Mouse (Mus musculus): ENCODE data around the gene Msl1.
"Not testable (repeated sequence)": the region's sequence is repeated elsewhere in the genome, so short reads cannot be mapped to it uniquely, and the experiment has no call there.

Gene Msl1

DNA sequence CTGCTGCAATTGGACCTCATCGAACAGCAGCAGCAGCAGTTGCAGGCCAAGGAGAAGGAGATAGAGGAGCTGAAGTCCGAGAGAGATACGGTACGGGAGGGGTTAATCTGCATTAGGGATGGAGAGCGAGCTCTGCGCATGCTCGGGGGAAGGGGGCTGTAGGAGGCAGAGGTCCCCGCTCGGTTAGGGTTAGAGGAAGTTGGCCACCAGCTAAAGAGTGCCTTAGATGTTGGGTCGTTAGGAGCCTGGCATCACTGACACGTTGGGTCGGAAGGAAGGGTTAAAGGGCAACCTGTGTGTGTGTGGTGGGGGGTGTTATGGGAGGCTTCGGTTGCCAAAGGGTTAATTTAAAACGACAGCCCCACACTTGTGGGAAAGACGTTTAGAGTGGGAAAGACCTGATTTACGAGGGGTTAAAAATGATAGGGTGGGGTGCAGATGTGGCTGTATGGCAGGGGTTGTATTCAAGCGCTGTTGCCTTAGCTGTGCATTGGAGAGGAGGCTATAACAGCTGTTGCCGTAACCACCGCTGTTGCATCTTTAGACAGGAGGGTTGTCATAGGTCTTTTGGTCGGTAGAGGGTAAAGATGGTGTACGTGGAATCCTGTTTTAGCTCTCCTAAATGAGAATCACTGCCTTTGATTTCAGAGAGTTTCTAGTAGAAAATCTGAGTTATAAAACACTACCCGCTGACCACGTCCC is 1.4 kb downstream of the Msl1 start:
- DNase-seq (ENCODE audit: low read depth): no peak

DNA sequence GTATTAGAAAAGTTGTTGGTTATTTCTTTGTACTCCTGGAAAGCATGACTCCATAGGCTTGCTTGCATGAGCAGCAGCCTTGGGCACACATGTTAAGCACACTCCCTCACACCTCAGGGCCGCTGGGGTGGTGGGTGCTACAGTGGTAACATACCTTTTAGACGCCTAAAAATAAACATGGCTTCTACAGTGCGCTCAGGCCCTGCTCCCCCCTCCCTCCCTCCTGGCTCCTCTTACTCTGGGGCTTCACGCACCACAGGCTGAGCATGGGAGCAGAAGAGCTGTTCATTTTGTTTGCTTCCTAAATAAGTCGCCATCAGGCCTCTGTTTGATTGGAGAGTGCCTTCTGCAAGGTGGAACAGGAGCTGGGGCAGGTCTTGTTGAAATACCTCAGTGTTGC is 2.0 kb downstream of the Msl1 start:
- DNase-seq (ENCODE audit: low read depth): no peak

DNA sequence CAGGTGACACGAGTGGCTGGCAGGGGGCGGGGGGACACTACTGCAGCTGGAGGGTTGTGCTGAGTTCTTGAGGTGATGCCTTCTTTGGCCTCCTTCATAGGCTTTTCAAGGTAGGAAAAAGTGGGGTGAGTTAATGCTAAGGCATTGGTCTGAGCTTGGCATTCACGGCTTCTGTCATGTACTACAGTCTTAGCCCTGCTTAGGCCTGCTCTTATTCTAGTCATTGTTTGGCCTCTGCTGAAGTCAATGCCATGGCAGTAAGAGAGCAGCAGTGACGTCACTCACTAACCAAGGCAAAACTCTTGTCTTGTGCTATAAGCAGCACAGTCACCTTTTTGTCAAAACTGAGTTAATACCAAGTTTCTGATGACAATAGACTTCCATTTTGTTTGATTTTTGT is 2.6 kb downstream of the Msl1 start:
- no peak for DNase-seq (ENCODE audit: low read depth)

DNA sequence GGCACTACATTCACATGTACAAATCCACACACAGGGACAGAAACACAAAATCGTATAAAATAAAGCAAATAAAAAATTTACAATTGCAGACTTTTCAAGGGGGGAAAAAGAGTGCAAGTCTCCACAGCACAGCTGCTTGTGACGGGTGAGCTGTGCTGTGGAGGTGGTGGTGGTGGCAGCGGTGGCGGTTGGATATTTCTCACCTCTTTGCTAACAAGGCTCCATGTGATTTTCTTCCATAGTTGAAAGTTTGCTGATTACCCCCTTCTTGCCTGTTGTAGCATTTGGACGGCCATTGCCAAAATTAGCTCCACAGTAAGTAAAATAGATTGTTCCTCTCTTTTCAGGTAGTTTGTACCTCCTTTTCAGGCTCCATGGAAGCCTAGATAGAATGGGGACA is 9.3 kb downstream of the Msl1 start, which contains the start of gene Casc3:
Gene Casc3, plus strand, starts transcription at position 301 of the 400 bp plus-strand sequence.
- DNase-seq (ENCODE audit: low read depth): no peak

DNA sequence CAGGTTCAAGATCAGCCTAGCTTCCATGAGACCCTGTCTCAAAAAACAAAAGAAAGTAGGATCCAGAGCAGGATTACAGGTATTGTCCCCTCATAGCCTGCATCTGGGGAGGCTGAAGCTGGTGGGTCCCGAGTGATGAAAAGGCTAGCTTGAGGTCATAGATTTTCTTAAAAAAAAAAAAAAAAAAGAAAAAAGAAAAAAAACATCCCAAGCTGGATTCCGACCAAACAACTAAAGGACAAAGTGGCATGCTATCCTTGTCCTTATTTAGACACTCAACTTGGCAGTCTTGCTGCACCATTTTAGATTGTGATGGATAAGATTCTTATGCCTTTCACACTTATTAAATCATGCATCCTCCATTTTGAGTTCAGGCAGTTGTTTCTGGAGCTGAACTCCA is 13.1 kb downstream of the Msl1 start:
- no peak for DNase-seq (ENCODE audit: low read depth)

DNA sequence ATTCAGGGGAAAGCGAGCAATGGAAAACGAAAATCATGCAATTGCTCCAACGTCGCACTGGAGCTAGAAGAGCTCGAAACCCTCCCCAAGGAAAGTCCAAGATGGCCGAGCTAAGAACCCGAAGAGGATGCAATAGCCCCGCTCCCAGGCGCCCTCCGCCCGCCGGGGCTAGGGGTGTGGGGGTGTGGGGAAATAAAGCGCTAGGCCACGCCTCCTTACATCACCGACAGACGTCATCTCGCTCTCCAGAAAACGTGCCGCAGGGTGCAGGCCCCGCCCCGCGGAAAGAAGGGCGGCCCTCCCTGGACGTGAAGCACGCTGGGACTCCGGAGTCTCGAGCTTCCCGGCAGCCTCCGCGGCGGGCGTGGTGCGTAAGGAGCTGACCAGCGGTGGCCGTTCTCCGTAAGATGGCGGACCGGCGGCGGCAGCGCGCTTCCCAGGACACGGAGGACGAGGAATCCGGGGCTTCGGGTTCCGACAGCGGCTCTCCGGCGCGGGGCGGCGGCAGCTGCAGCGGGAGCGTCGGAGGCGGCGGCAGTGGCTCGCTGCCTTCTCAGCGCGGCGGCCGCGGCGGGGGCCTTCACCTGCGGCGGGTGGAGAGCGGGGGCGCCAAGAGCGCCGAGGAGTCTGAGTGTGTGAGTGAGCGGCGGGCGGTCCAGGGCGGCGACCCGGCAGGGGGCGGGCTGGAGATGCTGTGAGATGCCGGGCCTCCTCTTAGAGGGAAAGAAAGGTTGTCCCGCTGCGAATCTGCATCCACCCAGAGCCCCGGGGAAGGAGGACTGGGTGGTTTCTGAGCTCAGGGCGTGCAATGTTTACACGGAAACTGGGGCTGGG is 14.4 kb downstream of the Msl1 start:
- peak; percentile 98 for DNase-seq (ENCODE audit: low read depth)

DNA sequence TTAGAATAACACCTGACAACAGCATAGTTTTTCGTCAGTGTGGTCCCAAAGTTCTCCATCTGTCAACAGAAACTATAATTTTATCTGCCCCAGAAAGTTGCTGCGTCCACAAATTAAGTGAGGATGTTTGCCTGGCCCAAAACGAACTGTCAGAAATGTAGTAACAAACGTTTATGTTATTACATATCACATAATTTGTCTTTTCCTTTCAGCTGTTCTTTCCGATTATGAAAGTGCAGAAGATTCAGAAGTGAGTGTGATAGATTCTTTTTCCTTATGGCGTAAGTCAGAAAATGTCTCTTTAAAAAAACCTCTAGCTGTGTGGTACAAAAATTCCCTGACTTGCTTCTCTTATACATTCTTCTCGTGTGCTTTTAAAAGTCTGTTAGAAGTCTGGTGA is 15.4 kb downstream of the Msl1 start:
- no peak for DNase-seq (ENCODE audit: low read depth)

DNA sequence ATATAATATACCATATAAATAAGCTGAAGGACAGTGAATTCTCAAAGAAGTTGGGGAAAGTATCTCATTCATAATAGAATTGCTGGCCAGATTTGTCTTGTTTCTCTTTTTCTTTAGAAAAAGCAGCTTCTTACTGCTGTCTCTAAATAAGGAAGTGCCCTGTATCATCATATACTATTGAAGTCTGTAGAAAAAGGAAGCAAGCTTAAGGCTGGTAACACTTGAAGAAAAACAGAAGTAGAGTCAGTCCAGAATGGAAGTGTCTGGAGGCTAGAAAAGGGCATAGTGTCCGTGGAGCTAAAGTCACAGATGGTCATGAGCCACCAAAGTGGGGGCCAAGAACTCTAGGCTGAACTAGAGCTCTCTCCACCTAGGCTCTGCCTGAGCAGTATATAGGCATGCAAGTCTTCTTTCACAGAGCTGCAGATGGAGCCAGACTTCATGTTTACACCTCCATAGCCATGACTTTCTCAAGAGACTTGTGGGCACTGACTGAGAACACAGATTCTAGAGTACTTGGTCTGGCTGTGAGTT is 21.5 kb downstream of the Msl1 start:
- DNase-seq (ENCODE audit: low read depth): no peak

DNA sequence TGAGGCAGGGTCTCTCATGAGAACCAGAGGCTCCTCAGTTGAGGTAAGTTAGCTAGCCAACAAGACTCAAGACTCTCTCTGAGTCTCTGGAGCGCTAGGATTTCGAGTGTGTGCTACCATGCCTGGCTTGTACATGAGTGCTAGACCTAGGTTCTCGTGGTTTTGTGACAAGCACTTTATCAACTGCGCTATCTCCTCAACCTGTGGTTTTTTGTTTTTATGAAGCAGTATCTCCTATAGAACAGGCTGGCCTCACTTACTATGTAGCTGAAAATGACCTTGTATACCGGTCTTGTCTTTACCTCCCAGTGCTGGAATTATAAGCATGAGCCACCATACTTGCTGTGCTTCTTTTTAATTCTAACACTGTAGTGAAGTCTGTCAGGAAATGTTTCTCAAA is 25.7 kb downstream of the Msl1 start:
- no peak for DNase-seq (ENCODE audit: low read depth)

DNA sequence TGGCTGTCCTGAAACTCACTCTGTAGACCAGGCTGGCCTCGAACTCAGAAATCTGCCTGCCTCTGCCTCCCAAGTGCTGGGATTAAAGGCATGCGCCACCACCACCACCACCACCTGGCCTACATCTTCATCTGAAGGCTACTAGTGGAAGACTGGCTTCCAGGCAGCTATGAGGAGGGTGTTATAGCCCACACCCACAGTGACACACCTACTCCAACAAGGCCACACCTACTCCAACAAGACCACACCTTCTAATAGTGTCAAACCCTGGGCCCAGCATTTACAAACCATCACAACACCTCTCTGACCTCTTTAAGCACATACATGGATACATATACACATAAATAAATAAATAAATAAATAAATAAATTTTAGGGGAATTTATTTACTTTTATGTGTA is 30.8 kb downstream of the Msl1 start:
- not testable (repeated sequence) for DNase-seq (ENCODE audit: low read depth)

DNA sequence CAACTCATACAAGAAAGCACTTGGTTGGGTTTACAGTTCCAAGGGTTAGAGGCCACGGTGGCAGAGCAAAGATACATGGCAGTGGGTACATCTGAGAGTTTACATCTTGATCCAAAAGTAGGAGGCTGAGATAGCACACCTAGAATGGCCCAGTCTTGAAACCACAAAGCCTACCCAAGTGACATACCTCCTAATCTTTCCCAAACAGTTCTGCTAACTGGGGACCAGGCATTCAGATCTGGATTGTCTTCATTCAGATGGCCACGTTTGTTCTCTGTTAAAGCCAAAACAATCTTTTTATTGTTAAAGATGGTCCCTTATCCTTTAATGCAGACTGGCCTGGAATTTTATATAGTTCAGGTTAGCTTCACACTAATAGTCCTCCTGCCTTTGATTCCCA is 32.6 kb downstream of the Msl1 start:
- DNase-seq (ENCODE audit: low read depth): peak; percentile 32

DNA sequence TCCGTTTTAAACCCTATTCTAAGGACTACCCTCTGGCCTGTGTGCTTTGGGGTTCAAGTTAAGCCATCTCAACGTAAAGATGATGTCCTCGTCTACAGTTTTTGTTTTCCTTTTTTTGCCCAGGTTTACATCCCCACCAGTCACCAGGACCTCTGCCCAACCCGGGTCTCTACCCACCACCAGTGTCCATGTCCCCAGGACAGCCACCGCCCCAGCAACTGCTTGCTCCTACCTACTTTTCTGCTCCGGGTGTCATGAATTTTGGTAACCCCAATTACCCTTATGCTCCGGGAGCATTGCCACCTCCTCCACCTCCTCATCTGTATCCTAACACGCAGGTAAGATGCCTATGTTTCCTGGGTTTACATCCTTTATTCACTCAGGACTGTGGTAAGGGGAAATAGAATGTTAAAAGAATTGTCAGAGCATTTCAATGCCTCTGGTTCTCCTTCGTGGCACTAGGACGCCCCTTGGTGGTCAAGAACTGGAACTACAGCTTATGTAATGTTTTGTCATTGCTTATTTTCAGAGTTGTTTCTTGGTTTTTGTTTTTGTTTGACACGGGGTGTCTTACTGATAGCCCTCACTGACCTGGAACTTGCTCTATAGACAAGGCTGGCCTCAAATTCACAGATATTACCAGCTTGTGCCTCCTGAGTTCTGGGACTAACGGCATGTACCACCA is 33.9 kb downstream of the Msl1 start:
- DNase-seq (ENCODE audit: low read depth): peak; percentile 58

DNA sequence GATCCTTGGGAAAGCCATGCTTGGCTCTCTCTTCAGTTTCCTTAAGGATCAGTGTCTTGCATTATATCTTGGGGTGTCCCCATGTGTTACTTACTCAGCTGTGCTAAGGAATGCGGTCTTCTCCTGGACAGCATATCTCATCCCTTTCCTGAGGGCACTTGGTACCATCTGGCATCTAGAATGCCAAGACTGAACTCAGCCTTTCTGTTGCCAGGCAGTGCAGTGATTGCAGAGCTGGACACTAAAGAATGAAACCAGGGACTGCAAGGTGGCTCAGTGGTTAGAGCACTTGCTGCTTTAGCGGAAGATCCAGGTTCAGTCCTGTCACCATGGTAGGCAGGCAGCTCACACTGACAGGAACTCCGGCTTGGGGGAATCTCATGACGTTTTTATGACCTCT is 34.6 kb downstream of the Msl1 start:
- DNase-seq (ENCODE audit: low read depth): no peak

DNA sequence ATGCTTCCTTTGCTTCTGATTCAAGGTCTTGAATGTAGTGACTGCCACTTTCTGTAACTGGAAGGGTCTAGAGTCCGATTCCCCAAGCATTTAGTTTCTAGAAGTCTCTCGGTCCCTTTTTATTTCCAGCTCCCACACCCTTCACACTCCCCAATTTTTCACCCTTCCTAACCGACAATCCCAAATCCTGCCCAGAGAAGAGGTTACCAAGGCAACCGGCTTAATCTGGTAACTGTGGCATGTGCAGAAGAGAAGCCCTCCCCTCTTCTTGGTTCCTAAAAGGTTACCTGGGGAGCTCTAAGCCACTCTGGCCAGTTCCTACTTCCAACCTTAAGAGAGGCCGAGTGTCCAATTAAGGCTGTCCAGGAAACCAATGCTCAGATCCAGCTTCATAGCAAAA is 40.0 kb downstream of the Msl1 start:
- no peak for DNase-seq (ENCODE audit: low read depth)

DNA sequence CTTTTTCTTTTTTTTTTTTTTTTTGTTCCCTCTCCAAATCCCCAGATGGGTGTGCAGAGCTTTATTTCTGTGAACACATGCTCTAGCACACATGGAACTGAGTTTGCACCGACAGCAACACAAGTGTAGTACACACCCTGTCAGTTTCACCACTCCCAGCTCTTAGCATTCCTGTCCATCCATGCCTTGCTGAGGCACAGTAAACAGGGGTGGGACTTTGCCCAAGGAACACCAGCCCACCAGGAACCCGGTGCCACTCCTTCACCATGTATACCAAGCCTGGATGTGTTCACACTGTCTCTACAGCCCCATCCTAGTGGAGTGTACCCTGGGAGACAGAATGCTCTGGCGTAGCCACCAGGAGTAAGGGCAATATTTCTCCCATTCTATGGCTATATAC is 40.4 kb downstream of the Msl1 start:
- DNase-seq (ENCODE audit: low read depth): no peak

DNA sequence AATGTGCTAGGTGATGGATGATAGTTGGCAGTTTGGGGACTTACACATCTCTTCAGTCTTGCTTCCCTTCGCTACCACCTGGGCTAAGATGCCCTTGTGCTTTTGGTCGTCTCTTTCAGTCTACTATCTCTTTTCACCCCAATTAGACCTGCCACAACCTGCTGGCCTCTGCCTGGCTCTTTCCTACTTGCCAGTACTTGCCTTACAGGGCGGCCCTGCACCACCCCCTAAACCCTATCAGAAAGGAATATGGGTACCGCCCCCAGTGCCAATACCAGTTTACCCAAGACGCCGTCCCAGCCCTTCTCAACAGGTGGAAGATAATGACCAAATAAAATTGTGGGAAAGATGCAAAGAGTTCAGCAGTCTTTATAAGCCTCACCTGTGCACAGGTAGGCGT is 40.8 kb downstream of the Msl1 start:
- no peak for DNase-seq (ENCODE audit: low read depth)

DNA sequence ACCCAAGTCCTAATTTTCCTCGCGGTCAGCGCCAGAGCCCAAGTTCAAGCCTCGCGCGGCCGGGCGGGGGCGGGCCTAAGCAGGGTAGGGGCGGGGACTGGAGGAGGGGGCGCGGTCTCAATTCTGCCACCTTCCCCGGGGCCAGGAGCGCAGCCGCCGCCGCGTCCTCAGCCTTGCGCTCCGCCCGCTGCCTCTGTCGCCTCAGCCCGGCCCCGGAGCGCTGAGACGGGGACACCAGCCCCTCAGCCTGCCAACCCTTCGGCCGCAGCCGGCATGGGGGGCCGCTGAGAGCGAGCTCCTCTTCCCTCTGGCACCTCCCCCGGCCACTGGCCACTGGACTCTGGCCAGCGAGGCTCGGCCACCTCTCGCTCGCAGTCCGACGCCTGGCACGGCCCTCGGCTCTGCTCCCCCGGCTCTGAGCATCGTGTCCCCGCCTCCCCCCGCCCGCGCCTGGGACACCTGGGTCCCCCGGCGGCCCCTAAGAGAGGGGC is 41.4 kb downstream of the Msl1 start, which contains the start of gene Rapgefl1:
Gene Rapgefl1, plus strand, starts transcription at position 135 of the 491 bp plus-strand sequence.
- DNase-seq (ENCODE audit: low read depth): peak; percentile 66

DNA sequence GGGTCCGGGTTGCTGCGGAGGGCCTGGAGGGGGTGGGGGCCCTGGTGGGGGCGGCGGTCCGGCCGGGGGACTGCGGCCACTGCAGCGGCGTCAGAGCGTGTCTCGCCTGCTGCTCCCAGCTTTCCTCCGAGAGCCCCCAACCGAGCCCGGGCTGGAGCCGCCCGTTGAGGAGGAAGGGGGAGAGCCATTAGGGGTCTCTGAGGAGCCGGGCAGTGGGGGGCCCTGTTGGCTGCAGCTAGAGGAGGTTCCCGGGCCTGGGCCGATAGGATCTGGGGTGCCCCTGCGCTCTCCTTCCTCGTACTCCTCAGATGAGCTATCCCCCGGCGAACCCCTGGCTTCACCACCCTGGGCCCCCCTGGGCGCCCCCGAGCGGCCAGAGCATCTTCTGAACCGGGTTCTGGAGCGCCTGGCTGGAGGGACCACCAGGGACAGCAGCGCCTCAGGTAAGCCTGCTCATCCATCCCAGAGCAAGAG is 42.0 kb downstream of the Msl1 start:
- no peak for DNase-seq (ENCODE audit: low read depth)

DNA sequence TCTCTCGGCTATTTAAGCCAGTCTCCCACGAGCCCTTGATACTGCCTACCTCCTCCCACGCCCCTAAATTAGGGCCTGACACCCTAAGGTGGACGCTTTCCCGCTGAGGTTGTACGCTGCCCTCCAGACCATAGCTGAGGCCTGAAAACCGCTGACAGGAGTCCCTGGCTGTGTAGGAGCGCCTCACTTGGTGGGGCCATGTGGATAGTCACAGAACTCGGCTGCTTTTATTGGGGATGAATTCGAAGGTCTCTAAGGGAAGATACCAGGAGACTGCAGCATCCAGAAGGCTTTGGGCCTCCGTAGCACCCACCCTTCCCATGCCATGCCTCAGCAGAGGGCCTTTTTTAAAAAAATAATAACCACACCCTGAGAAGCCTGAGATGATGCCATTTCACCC is 42.6 kb downstream of the Msl1 start:
- no peak for DNase-seq (ENCODE audit: low read depth)

DNA sequence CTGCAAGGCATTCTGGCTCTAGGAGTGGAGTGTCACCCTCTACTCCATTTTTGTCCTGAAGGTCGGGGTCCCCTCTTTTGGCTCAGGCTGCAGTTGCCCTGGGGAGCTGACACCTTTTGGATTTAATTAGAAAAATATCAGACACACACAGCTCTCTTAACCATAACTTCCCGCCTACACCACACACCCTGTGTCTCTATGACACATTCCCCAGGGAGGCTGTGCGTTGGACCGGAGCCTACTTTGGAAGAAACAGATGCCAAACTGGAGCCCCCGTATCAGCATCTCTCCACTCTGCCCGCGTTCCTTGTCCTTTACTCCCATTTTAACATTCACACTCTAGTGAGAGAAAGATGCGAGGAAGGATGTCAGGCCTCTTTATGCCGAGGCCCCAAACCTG is 43.2 kb downstream of the Msl1 start:
- DNase-seq (ENCODE audit: low read depth): no peak

DNA sequence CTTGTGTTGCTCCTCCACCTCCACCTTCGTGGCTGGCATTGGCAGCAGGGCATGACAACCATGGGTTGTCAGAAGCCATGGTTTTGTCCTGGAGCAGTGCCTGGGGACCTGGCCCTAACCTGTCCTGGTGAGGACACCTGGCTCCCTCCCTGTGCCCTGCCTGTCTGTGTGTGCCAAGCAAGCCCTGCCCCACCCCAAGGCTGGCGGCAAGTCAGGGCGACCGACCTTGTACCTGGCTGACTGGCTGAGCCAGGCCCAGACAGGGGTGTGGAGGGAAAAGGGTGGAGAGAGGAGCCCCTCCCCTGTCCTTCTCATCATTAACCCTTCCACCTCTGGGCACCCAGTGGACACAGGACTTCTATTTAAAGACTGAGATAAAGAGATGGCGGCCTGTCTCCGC is 44.1 kb downstream of the Msl1 start:
- DNase-seq (ENCODE audit: low read depth): no peak

DNA sequence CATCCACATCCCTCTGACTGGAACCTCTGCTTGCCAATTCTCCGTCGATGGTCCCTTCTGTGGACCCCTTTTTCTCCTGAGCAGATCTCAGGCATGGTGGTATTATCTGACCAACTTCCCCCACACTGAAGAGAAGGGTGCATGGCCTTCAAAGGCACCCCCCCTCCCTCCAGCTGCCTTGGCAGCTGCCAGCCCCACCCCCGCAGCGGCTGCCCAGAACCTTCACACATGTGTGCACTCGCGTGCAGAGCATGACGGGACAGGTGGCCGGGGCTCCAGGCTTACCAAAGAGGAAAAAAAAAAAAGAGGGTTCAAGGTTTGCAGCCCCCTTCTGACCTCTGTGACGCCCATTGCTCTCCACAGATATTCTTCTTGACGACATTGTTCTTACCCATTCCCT is 44.6 kb downstream of the Msl1 start:
- no peak for DNase-seq (ENCODE audit: low read depth)
